Mouse (Mus musculus) bone marrow, adult 2 months (tissue): Measurements from ENCODE around the gene Sfxn2.

Source experiments
- CTCF ChIP-seq: fragments of 200-500 bp; IDR thresholded peaks from 2 replicates; pipeline ENCODE4 v1.5.1; 2011; ENCODE audit warnings: low read length, control low read depth; ENCODE audit not compliant: control insufficient read depth, insufficient read depth
- POLR2A ChIP-seq: fragments of 200-500 bp; IDR thresholded peaks from 2 replicates; pipeline ENCODE4 v1.6.1; 2011; ENCODE audit warnings: low read depth, mild to moderate bottlenecking, control low read depth, low read length, borderline replicate concordance; ENCODE audit not compliant: control insufficient read depth

DNA sequence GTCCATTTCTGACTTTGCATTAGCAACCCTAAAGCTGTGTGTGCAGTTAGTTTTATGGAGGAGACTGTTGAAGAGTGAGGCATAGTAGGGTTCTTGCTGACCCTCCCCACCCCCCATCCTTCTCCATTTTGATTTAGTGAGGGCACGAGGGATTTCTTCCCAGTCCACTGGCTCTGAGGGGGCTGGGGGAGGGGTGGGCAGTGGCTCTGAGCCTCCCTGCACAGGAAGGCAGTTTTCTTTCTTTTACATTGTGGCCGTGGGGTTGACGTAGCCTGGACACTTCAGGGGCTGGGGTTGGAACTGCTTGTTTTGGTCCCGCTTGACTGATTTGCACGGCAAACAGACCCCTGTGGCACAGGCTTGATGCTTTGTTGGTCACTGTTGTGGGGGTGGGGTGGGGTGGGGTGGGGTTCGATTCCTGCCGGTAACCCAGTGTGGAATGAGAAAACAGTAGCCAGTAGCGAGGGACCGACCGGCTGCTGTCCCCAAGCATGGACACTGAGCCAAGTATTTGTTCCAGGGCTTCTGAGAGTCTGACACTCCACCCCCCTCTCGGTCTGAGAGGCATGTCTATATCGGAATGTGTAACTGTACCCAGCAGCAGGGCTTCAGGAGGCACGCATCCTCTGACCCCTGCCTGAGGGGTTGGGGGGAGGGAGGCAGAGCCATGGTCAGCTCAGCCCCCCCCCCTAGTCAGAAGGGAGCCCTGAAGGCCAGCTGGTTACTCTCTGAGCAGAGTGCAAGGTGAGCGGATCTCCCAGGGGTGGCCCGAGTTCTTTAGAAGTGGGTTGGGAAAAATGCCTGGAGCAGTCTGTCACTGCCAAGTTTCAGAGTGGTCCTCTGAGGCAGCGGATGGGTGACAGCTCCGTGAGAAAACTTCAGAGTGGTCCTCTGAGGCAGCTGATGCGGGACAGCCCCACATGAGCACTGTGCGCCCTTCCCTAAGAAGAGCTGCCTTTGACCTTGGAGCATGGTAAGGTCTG lies 50.9 kb downstream of the Sfxn2 start:
- TF ChIP-seq CTCF, result no peak
- TF ChIP-seq POLR2A, result no peak
